Mouse (Mus musculus) liver, adult 2 months (tissue): ENCODE measurements around the gene Tmem219.

ENCODE experiments used
- CTCF ChIP-seq: fragments of 200-500 bp; IDR thresholded peaks from 2 replicates; pipeline ENCODE4 v1.5.1; 2011; ENCODE audit warnings: low read depth, low read length, control low read depth
- POLR2A ChIP-seq: fragments of 200-500 bp; IDR thresholded peaks from 2 replicates; pipeline ENCODE4 v1.6.1; 2011; ENCODE audit warnings: low read length, control low read depth; ENCODE audit not compliant: insufficient read depth; ENCODE audit errors: extremely low read depth

DNA sequence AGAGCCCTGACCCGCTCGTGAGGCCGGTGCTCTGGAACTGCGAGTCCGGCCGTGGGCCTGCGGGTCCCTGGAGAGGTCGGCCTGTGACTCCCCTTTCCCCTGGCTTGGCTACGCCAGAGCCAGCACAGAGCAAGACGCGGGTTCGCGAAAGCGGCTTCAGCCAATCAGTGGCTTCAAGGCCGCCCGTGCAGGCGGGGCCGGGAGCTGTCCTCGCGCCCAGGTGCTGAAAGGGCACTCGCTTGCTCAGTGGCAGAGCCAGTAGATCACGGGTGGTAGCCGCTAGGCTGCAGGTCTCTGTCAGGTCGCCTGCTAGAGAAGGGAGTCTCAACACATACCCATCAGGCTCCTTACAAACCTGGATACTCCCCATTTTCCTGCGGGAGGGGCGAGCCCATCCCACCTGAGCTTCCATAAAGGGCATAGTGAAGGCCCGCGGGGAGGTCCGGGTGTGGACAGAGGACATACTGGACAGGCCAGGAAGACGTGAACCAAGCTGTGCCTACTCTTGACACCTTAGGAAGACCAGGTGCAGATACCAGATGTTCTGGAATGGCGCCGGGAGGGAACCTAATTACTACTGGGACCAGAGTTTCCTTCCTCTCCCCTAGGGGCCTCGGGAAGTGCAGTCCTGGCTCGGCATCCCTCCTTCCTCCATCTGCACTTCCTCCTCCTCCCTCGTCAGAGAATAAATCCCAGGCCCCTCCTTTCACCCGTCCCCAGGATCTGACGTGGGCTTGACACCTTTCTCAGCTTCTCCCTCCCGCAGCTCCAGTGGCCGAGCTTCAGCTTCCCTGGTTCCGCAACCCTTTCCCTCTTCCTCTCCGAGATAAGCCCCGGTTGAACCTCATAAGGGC, 27.3 kb upstream of the Tmem219 start, which contains the start of gene Sez6l2:
- TF ChIP-seq CTCF: no peak
- no peak for TF ChIP-seq POLR2A
